18 mouse cellular contexts compared by ENCODE assay signal in the genomic region with DNA sequence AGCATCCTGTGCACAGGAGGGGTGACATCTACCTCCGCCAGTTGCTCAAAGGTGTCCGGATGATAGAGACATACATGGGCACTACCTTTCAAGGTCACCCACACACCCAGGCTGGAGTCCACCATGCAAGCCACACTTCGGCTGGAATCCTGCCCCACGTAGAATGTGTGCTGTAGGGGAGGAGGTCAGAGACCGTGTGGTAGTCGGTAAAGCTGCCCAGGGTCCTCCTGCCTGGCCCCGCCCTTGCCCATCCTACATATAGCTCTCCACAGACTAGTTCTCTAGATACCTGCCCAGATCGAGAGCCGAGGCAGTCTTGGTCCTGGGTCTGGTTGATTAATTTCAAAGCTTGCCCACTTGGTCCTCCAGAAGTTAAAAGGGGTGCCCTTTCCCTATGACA. TPM values are rescaled to one million over a fixed set of nuclear protein-coding genes. Genes with fewer than 3 reads are reported as not detected.
DNase-seq lines count a peak whose midpoint lies in the region; ATAC-seq and TF ChIP-seq lines count a peak whose summit lies in the region.
"Had no signal": no experiment of that assay in that cellular context is flagged by ENCODE, and none has a peak within 500 bp of the region (broad histone marks: within the 10 kb centered on the region; RNA-seq: fewer than 3 reads in every experiment).

No protein-coding gene starts in this region.

- H3K4me2 ChIP-seq in forebrain, embryonic 11.5 days (ENCODE audit: low read depth, low read length, severe bottlenecking): no peak overlapping the region
- H3K4me2 ChIP-seq in heart, embryonic 15.5 days: no peak overlapping the region
- no peak overlapping the region for H3K4me2 ChIP-seq in liver, embryonic 11.5 days
- H3K4me2 ChIP-seq: forebrain, embryonic 13.5 days; heart, embryonic 11.5 days; hindbrain, embryonic 13.5 days had no signal

- H3K36me3 ChIP-seq in forebrain, embryonic 10.5 days (replicated peaks): peaks cover 100% of the 10 kb centered on the region
- H3K36me3 ChIP-seq in forebrain, embryonic 11.5 days (ENCODE audit: control insufficient read depth, insufficient read depth, low read length): peaks cover 2% of the 10 kb centered on the region
- peaks cover 63% of the 10 kb centered on the region for H3K36me3 ChIP-seq in heart, embryonic 15.5 days
- peaks cover 14% of the 10 kb centered on the region; the same call in 1 of the 2 replicates for H3K36me3 ChIP-seq in liver, embryonic 11.5 days (ENCODE audit: control insufficient read depth, insufficient read depth, low read length)

- no peak for ATAC-seq in forebrain, embryonic 11.5 days (replicated peaks; ENCODE audit: low FRiP score)
- ATAC-seq in heart, embryonic 15.5 days (replicated peaks; ENCODE audit: insufficient number of reproducible peaks, insufficient read depth, low FRiP score, low read depth): no peak
- no peak for ATAC-seq in liver, embryonic 11.5 days (replicated peaks; ENCODE audit: low FRiP score)
- ATAC-seq: forebrain, embryonic 13.5 days; forebrain, postnatal 0 days; hindbrain, postnatal 0 days had no signal

- peak overlapping the region; percentile 13; the same call in 1 of the 2 replicates for H3K27ac ChIP-seq in forebrain, embryonic 10.5 days
- no peak overlapping the region for H3K27ac ChIP-seq in forebrain, embryonic 11.5 days (ENCODE audit: low read depth, low read length)
- peak overlapping the region; percentile 76; the same call in 1 of the 2 replicates for H3K27ac ChIP-seq in heart, embryonic 15.5 days
- peak overlapping the region; percentile 35; the same call in 1 of the 2 replicates for H3K27ac ChIP-seq in liver, embryonic 11.5 days (ENCODE audit: low read depth, low read length)
- peak overlapping the region; percentile 79; the same call in 1 of the 2 replicates for H3K27ac ChIP-seq in bone marrow macrophage, adult 2 months (ENCODE audit: insufficient read depth, low read depth, low read length)
- H3K27ac ChIP-seq: forebrain, embryonic 13.5 days; heart, adult 2 months; hindbrain, embryonic 13.5 days; hindbrain, postnatal 0 days had no signal

- no peak for TF ChIP-seq POLR2A in bone marrow macrophage, adult 2 months (IDR thresholded peaks at IDR 0.05; ENCODE audit: borderline replicate concordance, low read depth, low read length)

- no peak overlapping the region for H3K9ac ChIP-seq in forebrain, embryonic 11.5 days (ENCODE audit: low read length)
- H3K9ac ChIP-seq in heart, embryonic 15.5 days: no peak overlapping the region
- no peak overlapping the region for H3K9ac ChIP-seq in liver, embryonic 11.5 days (ENCODE audit: low read depth, low read length)
- H3K9ac ChIP-seq: forebrain, embryonic 13.5 days; forebrain, postnatal 0 days; hindbrain, embryonic 13.5 days had no signal

- WGBS in forebrain, embryonic 10.5 days: 92% methylated on average over 9 of the region's 9 CpGs
- 94% methylated on average over 9 of the region's 9 CpGs for WGBS in forebrain, embryonic 11.5 days
- WGBS in heart, embryonic 15.5 days: 80% methylated on average over 9 of the region's 9 CpGs
- WGBS in liver, embryonic 11.5 days: 82% methylated on average over 9 of the region's 9 CpGs

- H3K4me3 ChIP-seq in forebrain, embryonic 10.5 days: no peak overlapping the region
- H3K4me3 ChIP-seq in forebrain, embryonic 11.5 days (ENCODE audit: low read depth, low read length): no peak overlapping the region
- no peak overlapping the region for H3K4me3 ChIP-seq in heart, embryonic 15.5 days
- H3K4me3 ChIP-seq in liver, embryonic 11.5 days (ENCODE audit: low read depth, low read length): no peak overlapping the region
- no peak overlapping the region for H3K4me3 ChIP-seq in bone marrow macrophage, adult 2 months (ENCODE audit: insufficient read depth, low read length)
- H3K4me3 ChIP-seq: forebrain, embryonic 13.5 days; heart, adult 2 months; hindbrain, embryonic 13.5 days had no signal

- H3K4me1 ChIP-seq in forebrain, embryonic 10.5 days: peaks cover 9% of the 10 kb centered on the region
- H3K4me1 ChIP-seq in forebrain, embryonic 11.5 days (replicated peaks; ENCODE audit: control insufficient read depth, insufficient read depth, low read length): 0 out of 2 replicates have a peak, but pooled peaks cover 3% of the 10 kb centered on the region
- H3K4me1 ChIP-seq in heart, embryonic 15.5 days (replicated peaks): peaks cover 20% of the 10 kb centered on the region
- peaks cover 7% of the 10 kb centered on the region; the same call in 1 of the 2 replicates for H3K4me1 ChIP-seq in liver, embryonic 11.5 days (replicated peaks; ENCODE audit: control insufficient read depth, insufficient read depth, low read length)
- H3K4me1 ChIP-seq in bone marrow macrophage, adult 2 months (ENCODE audit: control insufficient read depth, insufficient read depth, low read length): peaks cover 21% of the 10 kb centered on the region

- TF ChIP-seq CTCF in bone marrow macrophage, adult 2 months (IDR thresholded peaks at IDR 0.05; ENCODE audit: low read depth, low read length): no peak

- no peak for DNase-seq in forebrain, embryonic 10.5 days (ENCODE audit: extremely low spot score, low spot score)
- no peak for DNase-seq in forebrain, embryonic 11.5 days (ENCODE audit: low spot score)
- DNase-seq in heart, adult 18-20 months: no peak
- DNase-seq in liver, embryonic 11.5 days (ENCODE audit: low spot score): no peak
- DNase-seq in liver: no peak
- DNase-seq in adrenal gland, postnatal 36 days: no peak
- DNase-seq: adrenal gland, postnatal 10 days; cerebellum, adult 18-20 months; cerebellum, adult 9-11 months; forebrain, postnatal 0 days; gastrocnemius, postnatal 25 days; heart, adult 2 months had no signal

- no peaks in the 10 kb centered on the region for H3K9me3 ChIP-seq in forebrain, embryonic 10.5 days
- H3K9me3 ChIP-seq in forebrain, embryonic 11.5 days (ENCODE audit: control insufficient read depth, low read length): no peaks in the 10 kb centered on the region
- H3K9me3 ChIP-seq in heart, embryonic 15.5 days (replicated peaks): no peaks in the 10 kb centered on the region
- H3K9me3 ChIP-seq in liver, embryonic 11.5 days (ENCODE audit: control insufficient read depth, low read length): no peaks in the 10 kb centered on the region
- H3K9me3 ChIP-seq: forebrain, embryonic 13.5 days; hindbrain, embryonic 13.5 days had no signal

- no peaks in the 10 kb centered on the region for H3K27me3 ChIP-seq in forebrain, embryonic 10.5 days (ENCODE audit: poor library complexity, severe bottlenecking)
- no peaks in the 10 kb centered on the region for H3K27me3 ChIP-seq in forebrain, embryonic 11.5 days (ENCODE audit: control insufficient read depth, insufficient read depth, low read length)
- H3K27me3 ChIP-seq in heart, embryonic 15.5 days: no peaks in the 10 kb centered on the region
- no peaks in the 10 kb centered on the region for H3K27me3 ChIP-seq in liver, embryonic 11.5 days (replicated peaks; ENCODE audit: control insufficient read depth, insufficient read depth, low read length)
- H3K27me3 ChIP-seq: forebrain, embryonic 13.5 days; hindbrain, embryonic 13.5 days had no signal

RNA-seq across cellular contexts. Expression of a gene that starts 13.5 kb away (rescaled TPM):
- polyA plus RNA-seq in forebrain, embryonic 10.5 days (2016; fragmentation: Nextera tagmentation; extraction: Ambion mirVana): 5.0 and 5.7 TPM in 2 replicates
- 2.5 and 2.7 TPM in 2 replicates for polyA plus RNA-seq in forebrain, embryonic 11.5 days (2014; fragmentation: Nextera tagmentation; extraction: Ambion mirVana)
- 2.5 and 4.9 TPM in 2 replicates for polyA plus RNA-seq in heart, embryonic 15.5 days (2015; fragmentation: Nextera tagmentation; extraction: Ambion mirVana)
- 1 to 10 TPM; 4.5 to 5.4 TPM for total RNA-seq in heart, adult 18-20 months (2021)
- polyA plus RNA-seq in liver, embryonic 11.5 days (2014; fragmentation: Nextera tagmentation; extraction: Ambion mirVana): 14.6 and 17.0 TPM in 2 replicates
- 6.3 and 6.9 TPM in 2 replicates for polyA plus RNA-seq in bone marrow macrophage, adult 2 months (2012; ENCODE audit: insufficient read depth, insufficient read length, missing spikeins)
- total RNA-seq in adrenal gland, postnatal 36 days (2021): 1 to 10 TPM; 1.6 to 4.2 TPM

RNA-seq across cellular contexts. Expression of a gene that starts 55.1 kb away (rescaled TPM):
- 6.5 TPM in 2 replicates for polyA plus RNA-seq in forebrain, embryonic 10.5 days (2016; fragmentation: Nextera tagmentation; extraction: Ambion mirVana)
- 7.8 and 10.1 TPM in 2 replicates for polyA plus RNA-seq in forebrain, embryonic 11.5 days (2014; fragmentation: Nextera tagmentation; extraction: Ambion mirVana)
- 4.1 and 6.6 TPM in 2 replicates for polyA plus RNA-seq in heart, embryonic 15.5 days (2015; fragmentation: Nextera tagmentation; extraction: Ambion mirVana)
- 10 to 100 TPM; 23.6 to 24.8 TPM for total RNA-seq in heart, adult 18-20 months (2021)
- polyA plus RNA-seq in liver, embryonic 11.5 days (2014; fragmentation: Nextera tagmentation; extraction: Ambion mirVana): 4.5 and 5.4 TPM in 2 replicates
- polyA plus RNA-seq in bone marrow macrophage, adult 2 months (2012; ENCODE audit: insufficient read depth, insufficient read length, missing spikeins): 0.36 and 0.52 TPM in 2 replicates
- 10 to 100 TPM; 63.3 to 69.0 TPM for total RNA-seq in adrenal gland, postnatal 36 days (2021)
